Mouse (Mus musculus) cerebellum, postnatal 4 days (tissue): ENCODE results near the gene Zic5.

ENCODE experiments used
- DNase-seq, 2 experiments: peaks; one replicate each; pipeline ENCODE4 v3.0.0; 2022; ENCODE audit warnings: low spot score in 2 of 2, mixed read lengths in 1 of 2

The Zic5 gene

GRCm38 (mm10) chr14:122432558-122432957 is 32.9 kb downstream of the Zic5 start:
- DNase-seq = no peak

DNA sequence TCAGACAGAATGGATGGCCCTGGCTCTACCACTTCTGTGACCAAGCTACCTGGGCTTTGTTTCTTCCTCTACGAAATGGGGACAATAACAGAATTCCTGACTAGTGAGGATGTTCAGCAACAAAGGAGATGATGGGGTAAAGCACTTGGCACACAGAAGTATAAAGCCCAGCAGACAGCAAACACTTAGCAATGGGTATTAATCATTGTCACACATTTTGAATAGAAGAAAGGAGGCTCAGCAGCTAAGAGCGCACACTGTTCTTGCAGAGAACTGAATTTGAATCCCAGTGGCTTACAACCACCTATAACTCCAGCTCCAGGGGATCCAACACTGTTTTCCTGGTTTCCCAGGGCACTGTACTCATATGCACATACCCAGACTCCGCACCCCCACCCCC is 37.8 kb downstream of the Zic5 start:
- no peak for DNase-seq

- DNase-seq = no peak
These were observed 38.3 kb downstream of the Zic5 start for GRCm38 (mm10) chr14:122427204-122427560.

- DNase-seq = no peak
These were observed 38.8 kb downstream of the Zic5 start for GRCm38 (mm10) chr14:122426529-122427203.

DNA sequence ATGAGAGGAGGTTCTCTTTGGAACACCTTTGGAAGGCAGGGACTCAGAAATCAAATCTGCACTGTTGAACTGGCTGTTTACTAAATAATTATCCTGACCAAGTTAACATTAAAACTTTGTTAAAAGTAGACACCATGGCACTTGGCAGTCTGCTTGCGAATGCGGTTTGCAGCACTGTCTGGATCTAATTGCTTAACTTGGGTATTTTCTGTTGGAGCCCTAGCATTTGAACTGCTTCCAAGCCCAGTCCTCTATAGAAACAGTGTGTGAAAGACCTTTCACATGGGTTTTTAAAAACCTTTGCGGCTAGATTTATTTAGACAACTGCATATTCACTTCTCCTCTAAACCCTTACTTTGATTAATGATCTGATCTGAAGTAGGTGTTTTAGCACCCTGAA is 41.0 kb downstream of the Zic5 start:
- no peak for DNase-seq

DNA sequence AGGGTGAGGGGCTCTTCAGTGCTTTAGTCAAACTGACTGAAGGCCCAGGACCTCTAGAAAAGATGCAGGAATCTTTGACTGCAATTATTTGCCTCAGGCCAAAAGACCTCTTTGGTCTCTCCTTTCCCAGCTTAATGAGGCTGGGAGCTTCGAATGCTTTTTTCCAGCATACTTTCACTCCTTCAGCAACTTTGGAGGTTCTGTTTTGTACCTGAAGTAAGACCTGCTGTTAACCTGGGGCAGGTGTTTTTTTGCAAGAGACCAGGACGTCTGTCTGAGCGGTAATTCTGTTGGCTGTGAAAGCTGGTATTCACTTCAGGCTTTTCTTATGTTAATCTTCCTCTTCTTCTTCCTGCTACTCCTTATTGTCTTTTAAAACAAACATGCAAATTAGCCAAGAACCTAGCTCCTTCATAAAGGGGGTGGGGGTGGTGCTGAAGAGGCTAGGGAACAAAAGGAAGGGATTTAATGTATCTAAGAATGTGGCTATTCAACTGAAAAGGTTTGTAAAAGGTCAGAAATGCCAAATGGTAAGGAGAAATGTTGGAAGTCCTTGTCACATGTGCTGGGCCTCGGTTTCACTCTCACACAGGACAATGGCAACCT is 49.2 kb downstream of the Zic5 start:
- no peak for DNase-seq

- DNase-seq = no peak
These were observed 50.7 kb downstream of the Zic5 start for GRCm38 (mm10) chr14:122414786-122415185.

DNA sequence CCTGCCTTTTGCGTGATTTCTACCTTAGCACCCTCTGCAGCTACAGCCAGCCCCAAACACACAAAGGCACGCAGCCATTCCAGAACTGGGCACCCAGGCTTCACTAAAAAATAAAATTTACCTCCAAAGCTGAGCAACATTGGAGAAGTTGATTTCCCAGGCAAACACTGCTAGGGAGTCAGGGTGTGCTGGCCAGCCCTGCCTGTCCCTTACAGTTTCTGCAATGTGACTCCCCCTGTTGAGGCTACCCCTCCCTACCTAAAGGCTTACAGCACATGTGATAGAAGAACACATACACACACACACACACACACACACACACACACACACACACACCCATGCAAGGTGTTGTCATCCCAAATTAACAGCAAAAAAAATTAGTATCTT is 51.9 kb downstream of the Zic5 start:
- no peak for DNase-seq

DNA sequence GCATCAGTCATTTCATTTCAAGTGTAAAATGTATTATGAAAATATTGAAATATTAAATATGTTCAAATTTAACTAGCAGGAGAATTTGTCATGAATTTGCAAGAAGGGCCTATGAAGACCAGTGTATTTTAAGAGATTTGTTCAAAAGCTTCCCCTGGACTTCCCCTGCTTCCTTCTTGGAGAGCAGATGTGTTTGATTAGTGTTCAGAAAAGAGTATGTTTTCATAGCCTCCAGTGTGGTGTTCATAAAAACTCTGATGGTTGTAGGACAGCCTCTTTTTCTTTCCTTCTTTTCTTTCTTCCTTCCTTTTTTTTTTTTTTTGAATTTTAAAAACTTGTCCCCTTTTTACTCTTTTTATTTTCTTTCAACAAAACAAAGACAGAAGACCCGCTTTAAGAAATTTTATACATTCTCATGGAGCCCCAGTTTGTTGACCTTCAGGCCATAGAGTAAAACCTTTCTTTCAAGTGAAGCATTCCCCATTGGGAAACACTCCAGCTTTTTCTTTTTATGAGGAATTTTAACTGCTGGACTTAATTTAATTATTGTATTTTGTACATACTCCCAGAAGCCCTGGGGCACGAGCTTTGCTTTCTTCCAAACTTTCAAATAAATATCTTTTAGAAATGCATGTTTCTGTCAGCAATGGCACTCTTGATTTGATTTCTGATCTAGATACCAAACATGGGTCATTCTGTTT is 52.5 kb downstream of the Zic5 start:
- DNase-seq = no peak
